Mouse (Mus musculus): ENCODE results near the gene Wwox.

Gene Wwox

GRCm38 (mm10) chr8:114869321-114869720, 429.9 kb downstream of the Wwox start:
- no peak for DNase-seq (ENCODE audit: low spot score)

DNA sequence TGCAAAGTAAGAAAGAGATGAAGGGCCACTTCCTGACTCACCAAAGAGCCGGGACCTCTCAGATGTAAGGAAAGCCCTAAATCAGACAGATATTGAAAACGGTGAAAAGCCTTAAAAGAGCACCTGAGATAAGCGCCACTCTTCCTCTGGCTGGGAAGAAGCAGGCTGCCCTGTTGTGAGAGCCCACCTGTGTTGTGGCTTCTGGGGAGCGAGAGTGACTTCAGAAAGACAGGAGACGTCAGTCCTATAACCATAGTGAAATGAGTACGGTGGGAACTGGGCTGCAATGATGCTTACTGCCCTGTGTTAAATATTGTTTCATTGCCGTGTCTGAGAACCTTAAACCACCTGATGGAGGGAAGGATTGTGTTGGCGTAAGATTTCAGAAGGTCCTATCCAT, 431.0 kb downstream of the Wwox start:
- no peak for DNase-seq (ENCODE audit: low spot score)

GRCm38 (mm10) chr8:114872491-114872890, 433.0 kb downstream of the Wwox start:
- DNase-seq (ENCODE audit: low spot score), result no peak

- DNase-seq (ENCODE audit: low spot score), result no peak
Observed at GRCm38 (mm10) chr8:114875161-114875560, 435.7 kb downstream of the Wwox start.

DNA sequence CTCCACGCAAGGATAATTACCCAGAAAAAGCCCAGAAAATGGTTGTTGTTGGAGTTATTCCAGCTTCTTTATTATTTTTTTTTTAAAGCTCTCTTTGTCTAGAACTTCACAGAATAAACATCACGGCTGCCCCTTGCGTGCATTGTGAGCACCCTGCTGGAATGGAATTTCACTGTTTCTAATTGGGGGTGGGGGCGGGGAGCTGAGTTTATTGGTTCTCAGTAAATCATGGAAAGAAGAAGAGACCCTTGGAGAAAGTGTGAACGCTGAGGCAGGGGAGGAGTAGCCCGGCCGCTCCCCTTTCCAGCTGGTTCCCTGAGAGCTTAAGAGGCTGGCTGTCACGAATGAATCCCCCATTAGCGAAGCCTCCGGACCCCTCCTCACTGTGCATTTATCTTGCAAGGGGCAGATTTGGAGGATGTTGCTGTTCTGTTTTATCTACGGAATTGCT, 436.7 kb downstream of the Wwox start:
- peak; percentile 59 for DNase-seq (ENCODE audit: low spot score)

- no peak for DNase-seq (ENCODE audit: low spot score)
Observed at GRCm38 (mm10) chr8:114876696-114877206, 437.3 kb downstream of the Wwox start.

GRCm38 (mm10) chr8:114877234-114877633, 437.8 kb downstream of the Wwox start:
- no peak for DNase-seq (ENCODE audit: low spot score)

GRCm38 (mm10) chr8:114878449-114879276, 439.2 kb downstream of the Wwox start:
- no peak for DNase-seq (ENCODE audit: low spot score)

GRCm38 (mm10) chr8:114879277-114879568, 439.8 kb downstream of the Wwox start:
- no peak for DNase-seq (ENCODE audit: low spot score)

- no peak for DNase-seq (ENCODE audit: low spot score)
Observed at GRCm38 (mm10) chr8:114879678-114880077, 440.2 kb downstream of the Wwox start.

DNA sequence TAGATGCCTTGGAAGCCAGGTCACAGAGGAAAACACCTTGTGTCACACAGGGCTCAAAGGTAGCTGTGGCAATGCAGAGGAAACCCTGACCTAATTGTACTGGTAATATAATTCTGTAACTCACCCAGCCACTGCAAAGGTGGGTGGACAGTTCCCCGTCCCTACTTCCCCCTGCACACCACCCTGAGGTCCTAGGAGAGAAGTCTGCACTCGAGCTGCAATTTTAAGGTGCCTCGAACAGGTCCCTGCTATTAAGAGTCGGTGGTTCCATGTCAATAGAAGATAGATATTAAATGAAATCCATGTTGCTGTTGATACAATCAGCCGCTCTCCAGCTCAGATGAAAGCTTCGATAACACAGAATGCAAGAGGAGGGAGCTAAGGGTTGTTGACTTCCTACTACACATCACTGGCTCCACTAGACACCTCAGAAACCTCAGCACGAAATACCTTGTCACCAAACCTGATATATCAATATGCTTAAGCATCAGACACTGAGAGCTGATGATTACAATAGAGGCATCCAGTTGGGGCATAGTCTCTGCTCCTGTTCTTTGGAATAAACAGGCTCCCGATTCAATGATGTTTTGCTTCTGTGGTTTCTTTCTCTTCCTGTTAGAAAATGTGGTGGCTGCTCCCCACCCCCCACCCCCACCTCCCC, 441.1 kb downstream of the Wwox start:
- no peak for DNase-seq (ENCODE audit: low spot score)

GRCm38 (mm10) chr8:114881891-114882401, 442.5 kb downstream of the Wwox start:
- DNase-seq (ENCODE audit: low spot score), result no peak

DNA sequence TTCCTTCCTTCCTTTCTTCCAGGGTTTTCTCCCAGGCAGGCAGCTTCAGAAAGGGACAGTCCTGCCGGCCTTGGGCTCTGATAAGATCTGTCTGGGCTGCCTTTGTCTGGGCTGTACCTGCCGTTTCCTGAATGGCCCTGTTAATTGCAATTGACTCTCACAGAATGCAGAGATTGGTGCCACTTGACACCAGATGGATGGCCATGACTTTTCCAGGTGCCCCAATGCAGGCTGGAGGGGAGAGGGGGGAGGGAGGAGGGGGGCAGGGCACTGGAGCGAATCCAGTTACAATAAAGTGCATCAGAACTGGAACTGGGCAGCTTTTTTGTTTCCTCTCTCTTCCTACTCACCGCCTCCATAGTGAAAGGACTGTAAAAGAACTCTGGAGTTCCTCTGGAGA, 443.0 kb downstream of the Wwox start:
- peak; percentile 36 for DNase-seq (ENCODE audit: low spot score)

DNA sequence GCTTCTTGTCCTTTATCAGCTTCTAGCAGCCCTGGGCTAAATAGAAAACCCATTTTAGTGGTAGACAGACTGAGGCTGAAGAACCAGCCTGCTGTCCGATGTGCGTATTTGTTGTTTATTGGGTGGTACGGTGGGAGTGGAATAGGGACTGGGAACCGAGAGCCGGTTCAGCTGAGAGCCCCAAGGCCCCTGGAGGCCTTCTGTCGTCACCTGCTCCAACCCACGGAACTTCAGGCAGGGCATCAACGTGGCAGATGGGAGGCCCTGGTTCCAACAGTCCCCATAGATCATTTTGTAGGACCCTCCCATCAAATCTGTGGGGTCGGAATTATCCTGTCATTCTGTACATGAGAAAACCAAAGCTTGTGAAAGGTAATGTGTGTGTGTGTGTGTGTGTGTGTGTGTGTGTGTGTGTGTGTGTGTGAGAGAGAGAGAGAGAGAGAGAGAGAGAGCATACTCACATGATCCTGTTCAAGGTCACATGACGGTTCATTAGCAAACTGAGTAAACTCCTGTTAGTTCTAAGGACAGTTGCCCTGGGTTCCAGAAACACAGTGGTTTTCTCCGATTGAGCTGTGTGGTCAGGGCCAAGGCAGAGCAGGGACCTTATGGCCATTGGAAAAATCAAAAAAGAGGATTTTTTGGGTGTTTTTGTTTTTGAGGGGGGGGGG, 443.6 kb downstream of the Wwox start:
- no peak for DNase-seq (ENCODE audit: low spot score)

- DNase-seq (ENCODE audit: low spot score), result peak; percentile 36
Observed at GRCm38 (mm10) chr8:114883967-114884366, 444.5 kb downstream of the Wwox start.

GRCm38 (mm10) chr8:114885026-114885592, 445.7 kb downstream of the Wwox start:
- peak; percentile 47 for DNase-seq (ENCODE audit: low spot score)

GRCm38 (mm10) chr8:114888388-114888787, 448.9 kb downstream of the Wwox start:
- DNase-seq (ENCODE audit: low spot score), result no peak

- no peak for DNase-seq (ENCODE audit: low spot score)
Observed at GRCm38 (mm10) chr8:114889578-114890374, 450.3 kb downstream of the Wwox start.

GRCm38 (mm10) chr8:114890478-114890877, 451.0 kb downstream of the Wwox start:
- peak; percentile 31 for DNase-seq (ENCODE audit: low spot score)

DNA sequence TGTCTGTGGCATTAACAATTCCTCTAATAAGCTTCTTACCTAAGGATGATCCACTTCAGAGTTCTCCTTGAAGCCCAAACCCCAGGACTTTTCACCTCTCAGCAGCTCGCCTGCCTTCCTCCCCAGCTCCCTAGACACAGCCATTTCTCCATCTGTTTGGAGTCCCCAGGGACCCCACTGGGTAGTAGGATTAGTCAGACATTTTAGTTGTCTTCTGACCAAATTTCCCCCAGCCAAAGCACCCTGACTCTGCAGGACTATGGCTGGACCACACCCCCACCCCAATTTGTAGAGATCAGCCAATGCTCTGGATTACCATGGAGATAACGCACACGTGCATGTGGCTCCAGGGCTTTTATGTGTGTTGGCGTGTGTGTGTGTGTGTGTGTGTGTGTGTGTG, 451.8 kb downstream of the Wwox start:
- no peak for DNase-seq (ENCODE audit: low spot score)

DNA sequence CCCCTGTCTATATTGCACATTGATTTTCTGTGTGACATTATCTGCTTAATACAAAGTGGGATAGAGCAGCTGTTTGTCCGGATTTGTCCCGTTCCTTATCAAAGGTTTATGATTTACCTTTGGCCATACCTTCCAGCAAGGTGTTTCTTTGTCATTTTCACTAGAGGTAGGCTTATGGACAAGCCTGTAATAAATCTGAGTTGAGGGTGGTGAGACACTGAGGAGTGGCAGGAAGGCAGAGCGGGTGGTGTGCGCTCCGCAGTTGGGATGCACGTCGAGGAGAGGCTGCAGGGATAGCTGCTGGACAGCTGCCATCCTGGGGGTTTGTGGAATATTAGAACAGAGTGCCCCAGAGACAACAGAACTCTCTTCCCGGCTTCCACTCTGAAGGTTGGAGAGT, 458.0 kb downstream of the Wwox start:
- DNase-seq (ENCODE audit: low spot score), result no peak

Data from embryo, embryonic 10 days (tissue).